Mouse (Mus musculus): ENCODE measurements around the gene Usp3. TPM values are rescaled to one million over a fixed set of nuclear protein-coding genes. Genes with fewer than 3 reads are reported as not detected.

Gene Usp3
- polyA plus RNA-seq, 1 experiment: 20.4 TPM

DNA sequence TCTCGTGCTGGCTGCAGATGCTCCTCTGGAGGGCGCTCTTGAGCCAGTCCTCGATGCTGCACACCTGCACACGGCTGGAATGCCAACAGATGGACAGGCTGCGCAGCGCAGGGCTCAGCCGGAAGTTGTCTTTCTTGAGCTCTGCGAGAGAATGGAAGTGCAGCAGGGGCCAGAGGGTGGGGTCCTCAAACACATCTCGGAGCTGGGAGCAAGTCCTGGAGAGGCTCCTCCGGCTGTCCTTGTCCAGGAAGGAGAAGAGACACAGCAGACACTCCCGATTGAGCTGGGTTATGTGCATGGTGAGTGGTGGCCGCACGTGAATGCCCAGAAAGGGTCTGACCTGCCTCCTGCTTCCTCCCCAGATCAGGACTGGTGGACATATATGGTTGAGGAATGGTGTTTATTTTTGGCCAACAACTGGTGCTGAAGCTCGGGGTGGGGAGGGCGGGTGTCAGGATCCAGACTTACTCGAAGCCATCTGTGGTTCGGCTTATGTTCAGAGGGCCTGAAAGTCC, 78.6 kb downstream of the Usp3 start, which contains the start of gene Fbxl22:
Gene Fbxl22 (minus strand): TSS at position 338 of the 515 bp plus-strand sequence.
- Histone ChIP-seq H3K4me3 (peak within 1 kb of the TSS; percentile 5), H3K4me2 (ENCODE audit: low read depth) (peak within 1 kb of the TSS; percentile 61), H3K79me2 (ENCODE audit: control insufficient read depth, insufficient read depth) (no peaks in the 10 kb centered on the region), H3K27me3 (ENCODE audit: control insufficient read depth, insufficient read depth, insufficient read length) (no peaks in the 10 kb centered on the region), H3ac (ENCODE audit: control insufficient read depth, insufficient read length) (no peak within 1 kb of the TSS), H3K36me3 (ENCODE audit: control insufficient read depth, insufficient read depth) (peaks cover 11% of the 10 kb centered on the region)
- TF ChIP-seq SRF (IDR thresholded peaks at IDR 0.05; ENCODE audit: control insufficient read depth, insufficient read length, low read depth) (peak; percentile 81), MYOD1 (IDR thresholded peaks at IDR 0.05; ENCODE audit: control insufficient read depth in 1 of 3, insufficient read length in 2 of 3, low read depth in 2 of 3) (peak in 2 of 3 experiments; percentile 11 to 55), MYOG (IDR thresholded peaks at IDR 0.05; ENCODE audit: control insufficient read depth in 1 of 3, insufficient read depth in 1 of 3, insufficient read length in 2 of 3, low read depth in 2 of 3) (peak in 2 of 3 experiments; percentile 7 to 26), MAX (IDR thresholded peaks at IDR 0.05; ENCODE audit: low read depth) (no peak)

GRCm38 (mm10) chr9:66513661-66514255, 79.2 kb downstream of the Usp3 start:
- Histone ChIP-seq H3K27me3 (ENCODE audit: control insufficient read depth, insufficient read depth, insufficient read length) (no peaks in the 10 kb centered on the region), H3K36me3 (ENCODE audit: control insufficient read depth, insufficient read depth) (peaks cover 11% of the 10 kb centered on the region), H3ac (ENCODE audit: control insufficient read depth, insufficient read length) (no peak overlapping the region), H3K79me2 (ENCODE audit: control insufficient read depth, insufficient read depth) (no peaks in the 10 kb centered on the region), H3K4me3 (peak overlapping the region; percentile 5), H3K4me2 (ENCODE audit: low read depth) (peak overlapping the region; percentile 61)
- peak in 2 of 3 experiments; percentile 46 to 63 for TF ChIP-seq MYOD1 (IDR thresholded peaks at IDR 0.05; ENCODE audit: control insufficient read depth in 1 of 3, insufficient read length in 2 of 3, low read depth in 2 of 3)
- no peak for TF ChIP-seq TCF12 (IDR thresholded peaks at IDR 0.05; ENCODE audit: insufficient read depth, poor library complexity, severe bottlenecking)
- no peak for TF ChIP-seq SRF (IDR thresholded peaks at IDR 0.05; ENCODE audit: control insufficient read depth, insufficient read length, low read depth)
- TF ChIP-seq CEBPB (IDR thresholded peaks at IDR 0.05; ENCODE audit: insufficient read depth, poor library complexity, severe bottlenecking): no peak
- no peak for TF ChIP-seq E2F4 (IDR thresholded peaks at IDR 0.05; ENCODE audit: insufficient read depth)
- no peak for TF ChIP-seq TCF3 (IDR thresholded peaks at IDR 0.05; ENCODE audit: insufficient read length, low read depth)
- no peak for TF ChIP-seq POLR2A (IDR thresholded peaks at IDR 0.05; ENCODE audit: insufficient read length, low read depth)
- no peak for TF ChIP-seq POLR2AphosphoS2 (IDR thresholded peaks at IDR 0.05; ENCODE audit: insufficient read length, low read depth)
- peak in 2 of 3 experiments; percentile 49 to 69 for TF ChIP-seq MYOG (IDR thresholded peaks at IDR 0.05; ENCODE audit: control insufficient read depth in 1 of 3, insufficient read depth in 1 of 3, insufficient read length in 2 of 3, low read depth in 2 of 3)
- no peak for TF ChIP-seq REST (IDR thresholded peaks at IDR 0.05; ENCODE audit: insufficient read depth, insufficient read length)
- TF ChIP-seq USF1 (IDR thresholded peaks at IDR 0.05; ENCODE audit: low read depth): no peak

- TF ChIP-seq POLR2AphosphoS2 (IDR thresholded peaks at IDR 0.05; ENCODE audit: insufficient read length, low read depth): peak; percentile 71
- TF ChIP-seq MYOG (IDR thresholded peaks at IDR 0.05; ENCODE audit: control insufficient read depth in 1 of 3, insufficient read depth in 1 of 3, insufficient read length in 2 of 3, low read depth in 2 of 3): peak; percentile 36 to 62 (median 54)
- peak; percentile 31 for TF ChIP-seq POLR2A (IDR thresholded peaks at IDR 0.05; ENCODE audit: insufficient read length, low read depth)
- TF ChIP-seq REST (IDR thresholded peaks at IDR 0.05; ENCODE audit: insufficient read depth, insufficient read length): no peak
- no peak for TF ChIP-seq CEBPB (IDR thresholded peaks at IDR 0.05; ENCODE audit: insufficient read depth, poor library complexity, severe bottlenecking)
- TF ChIP-seq E2F4 (IDR thresholded peaks at IDR 0.05; ENCODE audit: insufficient read depth): no peak
- TF ChIP-seq MYOD1 (IDR thresholded peaks at IDR 0.05; ENCODE audit: control insufficient read depth in 1 of 3, insufficient read length in 2 of 3, low read depth in 2 of 3): peak in 1 of 3 experiments; percentile 70
- no peak for TF ChIP-seq SRF (IDR thresholded peaks at IDR 0.05; ENCODE audit: control insufficient read depth, insufficient read length, low read depth)
- H3K79me2 ChIP-seq (ENCODE audit: control insufficient read depth, insufficient read depth): no peaks in the 10 kb centered on the region
- H3K4me3 ChIP-seq: no peak overlapping the region
Observed at GRCm38 (mm10) chr9:66513150-66513549, 79.8 kb downstream of the Usp3 start.

DNA sequence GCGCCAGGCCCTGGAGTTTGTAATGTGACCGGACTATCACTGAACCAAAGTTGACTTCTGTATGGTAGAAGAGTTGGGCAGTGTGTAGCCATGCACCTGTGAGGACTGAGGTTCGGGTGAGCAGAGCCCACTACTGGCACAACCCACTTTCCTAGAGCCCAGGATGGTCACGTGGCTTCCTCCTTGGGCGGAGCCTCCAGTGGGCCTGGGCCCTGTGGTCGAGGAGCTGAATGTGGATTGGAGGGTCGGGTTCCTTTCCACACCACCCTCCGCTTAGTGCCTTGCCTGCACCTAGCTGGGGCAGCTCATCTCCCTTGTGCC, 80.6 kb downstream of the Usp3 start:
- TF ChIP-seq USF1 (IDR thresholded peaks at IDR 0.05; ENCODE audit: low read depth) (peak; percentile 94), MAX (IDR thresholded peaks at IDR 0.05; ENCODE audit: low read depth) (no peak), MYOD1 (IDR thresholded peaks at IDR 0.05; ENCODE audit: control insufficient read depth in 1 of 3, insufficient read length in 2 of 3, low read depth in 2 of 3) (peak in 1 of 3 experiments; percentile 38), MYOG (IDR thresholded peaks at IDR 0.05; ENCODE audit: control insufficient read depth in 1 of 3, insufficient read depth in 1 of 3, insufficient read length in 2 of 3, low read depth in 2 of 3) (peak in 1 of 3 experiments; percentile 37), POLR2A (IDR thresholded peaks at IDR 0.05; ENCODE audit: insufficient read length, low read depth) (peak; percentile 77), CEBPB (IDR thresholded peaks at IDR 0.05; ENCODE audit: insufficient read depth, poor library complexity, severe bottlenecking) (no peak), SRF (IDR thresholded peaks at IDR 0.05; ENCODE audit: control insufficient read depth, insufficient read length, low read depth) (no peak), POLR2AphosphoS2 (IDR thresholded peaks at IDR 0.05; ENCODE audit: insufficient read length, low read depth) (peak; percentile 93)
- Histone ChIP-seq H3K4me3 (peak overlapping the region; percentile 38), H3K36me3 (ENCODE audit: control insufficient read depth, insufficient read depth) (peaks cover 9% of the 10 kb centered on the region), H3K27me3 (ENCODE audit: control insufficient read depth, insufficient read depth, insufficient read length) (no peaks in the 10 kb centered on the region), H3ac (ENCODE audit: control insufficient read depth, insufficient read length) (peak overlapping the region; percentile 11), H3K4me2 (ENCODE audit: low read depth) (peak overlapping the region; percentile 98), H3K79me2 (ENCODE audit: control insufficient read depth, insufficient read depth) (no peaks in the 10 kb centered on the region)

More at GRCm38 (mm10) chr9:66513150-66513549, 79.8 kb downstream of the Usp3 start:
- H3K36me3 ChIP-seq (ENCODE audit: control insufficient read depth, insufficient read depth): peaks cover 11% of the 10 kb centered on the region
- H3ac ChIP-seq (ENCODE audit: control insufficient read depth, insufficient read length): no peak overlapping the region
- H3K27me3 ChIP-seq (ENCODE audit: control insufficient read depth, insufficient read depth, insufficient read length): no peaks in the 10 kb centered on the region
- H3K4me2 ChIP-seq (ENCODE audit: low read depth): peak overlapping the region; percentile 61

All from myocyte (in vitro differentiated cells).